Mouse (Mus musculus) liver, embryonic 14.5 days (tissue): ENCODE results near the gene Atp8a2. TPM values are rescaled to one million over a fixed set of nuclear protein-coding genes. Genes with fewer than 3 reads are reported as not detected.

Experiments used
- ATAC-seq: fragments of 200-750 bp; cut with Nextera tagmentation; 2 replicates; pipeline ENCODE4 v1.8.0; 2017; ENCODE audit warnings: moderate number of reproducible peaks, mild to moderate bottlenecking, moderate library complexity; ENCODE audit not compliant: insufficient read depth
- DNase-seq, 3 experiments: peaks; one replicate each; pipeline ENCODE4 v3.0.0-alpha.2; 2012 to 2013; ENCODE audit warnings: low read depth in 3 of 3, low spot score in 3 of 3
- H3K27ac ChIP-seq: fragments of 300-500 bp; sonication (generic); 2 replicates; pipeline ENCODE4 v1.5.1; 2014; ENCODE audit warnings: moderate library complexity, mild to moderate bottlenecking, control low read depth, inconsistent platforms
- H3K27me3 ChIP-seq: fragments of 300-500 bp; sonication (generic); 2 replicates; pipeline ENCODE4 v1.6.1; 2014; ENCODE audit warnings: mild to moderate bottlenecking, low read length, moderate library complexity; ENCODE audit not compliant: control insufficient read depth, insufficient read depth
- H3K36me3 ChIP-seq: fragments of 300-500 bp; sonication (generic); replicated peaks from 2 replicates; pipeline ENCODE4 v1.6.1; 2014; ENCODE audit warnings: low read depth; ENCODE audit not compliant: control insufficient read depth, insufficient read depth
- H3K4me1 ChIP-seq, 2 experiments: fragments of 200-500 bp in 1 of 2; fragments of 300-500 bp in 1 of 2; sonication (generic) in 1 of 2; replicated peaks; 2 replicates each; pipeline ENCODE4 v1.6.1; 2012 to 2014; ENCODE audit warnings: antibody characterized with exemption in 1 of 2, inconsistent platforms in 1 of 2, low read length in 1 of 2; ENCODE audit not compliant: control insufficient read depth in 2 of 2, insufficient read depth in 2 of 2
- H3K4me2 ChIP-seq: fragments of 300-500 bp; sonication (generic); 2 replicates; pipeline ENCODE4 v1.6.1; 2014; ENCODE audit warnings: low read depth, mild to moderate bottlenecking, control low read depth, moderate library complexity
- H3K4me3 ChIP-seq, 2 experiments: fragments of 200-500 bp in 1 of 2; fragments of 300-500 bp in 1 of 2; sonication (generic) in 1 of 2; 2 replicates each; pipeline ENCODE4 v1.5.1; 2012 to 2014; ENCODE audit warnings: low read depth in 2 of 2, low read length in 2 of 2, mild to moderate bottlenecking in 2 of 2, control low read depth in 1 of 2, inconsistent platforms in 1 of 2, moderate library complexity in 1 of 2; ENCODE audit not compliant: insufficient read depth in 1 of 2
- H3K9ac ChIP-seq: fragments of 300-500 bp; sonication (generic); replicated peaks from 2 replicates; pipeline ENCODE4 v1.6.1; 2014; ENCODE audit warnings: mild to moderate bottlenecking, control low read depth, moderate library complexity
- H3K9me3 ChIP-seq: fragments of 300-500 bp; sonication (generic); 2 replicates; pipeline ENCODE4 v1.6.1; 2016; ENCODE audit warnings: low read length, mixed read lengths; ENCODE audit not compliant: control insufficient read depth
- CTCF ChIP-seq: IDR thresholded peaks from 2 replicates; pipeline ENCODE4 v1.5.1; 2016; ENCODE audit warnings: antibody characterized with exemption, low read depth, control low read depth
- EP300 ChIP-seq: IDR thresholded peaks from 2 replicates; pipeline ENCODE4 v1.6.1; 2016; ENCODE audit warnings: antibody characterized with exemption, low read depth
- WGBS: fragments of 180-500 bp; shearing (Covaris S2); extraction: QIAGEN DNeasy Blood & Tissue Kit; methylation state at CpG from one replicate; pipeline ENCODE4 v1.1.7; 2014; ENCODE audit not compliant: insufficient replicate concordance; 5-methylcytosine and 5-hydroxymethylcytosine counted together
- polyA plus RNA-seq, 2 experiments: library from polyadenylated mRNA; depleted of rRNA in 1 of 2; stranded (reverse) in 1 of 2; unstranded in 1 of 2; fragments of >200 nt; fragmentation: Nextera tagmentation in 1 of 2; extraction: Ambion mirVana in 1 of 2; gene quantifications; 2 replicates each; pipeline versions ENCODE4 v1.2.1 to v1.2.3; 2012 to 2014

The Atp8a2 gene
- polyA plus RNA-seq, 2 experiments: 0.51 to 1.8 TPM

DNA sequence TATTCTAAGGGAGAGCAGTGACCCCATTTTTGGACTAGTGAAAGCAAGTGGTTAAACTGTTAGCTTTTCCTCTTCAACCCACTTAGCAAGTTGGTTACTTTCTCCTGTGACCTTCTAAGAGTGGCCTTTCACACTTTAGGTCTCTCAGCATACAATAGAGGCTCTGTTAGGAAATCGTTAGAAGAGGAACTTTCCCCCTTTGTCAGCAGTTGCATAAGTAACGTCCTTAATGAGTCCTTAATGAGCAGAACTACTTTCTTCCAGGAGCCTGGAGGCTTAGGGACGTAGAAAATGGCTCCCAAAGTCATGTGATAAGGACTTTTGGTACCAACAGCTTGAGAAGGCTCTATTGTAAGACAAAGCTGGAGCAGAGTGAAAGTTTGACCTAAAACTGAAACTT is 434.8 kb downstream of the Atp8a2 start:
- H3K4me3 ChIP-seq: no peak overlapping the region
- no peak for ATAC-seq
- no peaks in the 10 kb centered on the region for H3K9me3 ChIP-seq
- 21% methylated on average over 3 of the region's 3 CpGs for WGBS
- no peak overlapping the region for H3K27ac ChIP-seq
- no peaks in the 10 kb centered on the region for H3K27me3 ChIP-seq
- H3K36me3 ChIP-seq: no peaks in the 10 kb centered on the region
- H3K9ac ChIP-seq: no peak overlapping the region
- H3K4me2 ChIP-seq: no peak overlapping the region
- peaks cover 0 to 2% of the 10 kb centered on the region in 2 experiments; a peak in 1 of 4 replicates for H3K4me1 ChIP-seq
- DNase-seq: no peak
- TF ChIP-seq CTCF (no peak), EP300 (no peak)

DNA sequence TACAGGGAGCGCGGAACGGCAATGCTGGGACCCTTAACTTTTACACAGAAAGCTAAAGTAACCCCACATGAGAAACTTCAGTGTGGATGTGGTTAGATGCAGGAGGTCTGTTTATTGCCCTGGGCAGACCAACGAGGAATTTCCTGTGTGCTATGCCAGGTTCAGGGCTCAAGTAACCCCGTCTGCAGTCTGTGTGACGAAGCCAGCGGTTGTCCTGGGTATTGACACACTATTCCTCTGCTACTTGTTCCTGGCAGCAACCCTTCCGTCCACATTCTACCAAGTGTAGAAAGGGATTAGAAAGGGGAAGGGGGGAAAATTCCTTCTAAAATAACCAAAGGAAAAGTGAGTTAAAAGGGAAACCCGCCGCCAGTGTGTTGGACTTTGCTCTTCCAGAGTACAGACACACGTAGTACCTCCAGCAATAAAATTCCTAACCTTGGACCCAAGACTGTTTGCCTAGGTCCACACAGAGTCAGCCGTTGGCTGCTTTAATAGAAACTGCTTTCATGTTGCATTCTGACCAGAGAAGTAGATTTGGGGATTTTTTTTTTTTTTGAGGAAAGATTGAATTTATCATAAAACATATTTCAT is 437.0 kb downstream of the Atp8a2 start:
- Histone ChIP-seq H3K4me1 (peaks cover 0 to 2% of the 10 kb centered on the region in 2 experiments; a peak in 1 of 4 replicates), H3K9ac (no peak overlapping the region), H3K4me3 (no peak overlapping the region), H3K27ac (no peak overlapping the region), H3K9me3 (no peaks in the 10 kb centered on the region), H3K27me3 (no peaks in the 10 kb centered on the region), H3K4me2 (no peak overlapping the region), H3K36me3 (no peaks in the 10 kb centered on the region)
- no peak for ATAC-seq
- DNase-seq: no peak
- WGBS: 57% methylated on average over 12 of the region's 12 CpGs
- no peak for TF ChIP-seq CTCF
- TF ChIP-seq EP300: no peak

DNA sequence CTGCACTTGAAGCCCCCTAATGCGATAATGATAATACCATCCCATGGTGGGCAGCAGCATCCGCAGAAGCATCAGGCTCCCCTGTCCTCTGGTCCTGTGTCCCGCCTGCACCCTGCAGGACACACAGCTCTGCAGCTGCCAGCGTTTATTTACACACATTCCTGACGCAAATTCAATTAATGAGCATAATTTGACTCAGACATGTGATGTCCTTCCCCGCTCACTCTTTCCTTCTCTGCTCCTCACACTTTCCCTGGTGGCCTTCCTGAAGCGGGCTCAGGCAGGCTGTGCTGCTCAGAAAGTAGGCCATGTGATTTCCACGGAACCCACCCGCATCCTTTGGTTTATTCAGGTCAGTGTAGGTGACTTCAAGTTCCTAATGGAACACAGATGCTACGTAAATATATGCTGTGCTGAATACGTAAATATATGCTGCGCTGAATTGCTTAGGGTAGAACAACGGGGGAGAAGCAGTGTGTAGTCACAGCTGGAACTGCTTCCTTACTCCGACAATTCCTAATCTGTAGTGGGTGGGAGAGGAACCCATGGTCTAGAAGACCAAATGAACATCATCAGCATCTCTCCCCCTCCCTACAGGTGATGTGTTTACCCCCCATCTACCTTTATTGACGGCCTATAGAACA is 437.7 kb downstream of the Atp8a2 start:
- Histone ChIP-seq H3K4me2 (no peak overlapping the region), H3K4me3 (no peak overlapping the region), H3K4me1 (peaks cover 0 to 2% of the 10 kb centered on the region in 2 experiments; a peak in 1 of 4 replicates), H3K9me3 (no peaks in the 10 kb centered on the region), H3K27me3 (no peaks in the 10 kb centered on the region), H3K36me3 (no peaks in the 10 kb centered on the region), H3K9ac (no peak overlapping the region), H3K27ac (no peak overlapping the region)
- WGBS: 68% methylated on average over 15 of the region's 15 CpGs
- DNase-seq (no peak), ATAC-seq (no peak)
- TF ChIP-seq EP300 (no peak), CTCF (no peak)

DNA sequence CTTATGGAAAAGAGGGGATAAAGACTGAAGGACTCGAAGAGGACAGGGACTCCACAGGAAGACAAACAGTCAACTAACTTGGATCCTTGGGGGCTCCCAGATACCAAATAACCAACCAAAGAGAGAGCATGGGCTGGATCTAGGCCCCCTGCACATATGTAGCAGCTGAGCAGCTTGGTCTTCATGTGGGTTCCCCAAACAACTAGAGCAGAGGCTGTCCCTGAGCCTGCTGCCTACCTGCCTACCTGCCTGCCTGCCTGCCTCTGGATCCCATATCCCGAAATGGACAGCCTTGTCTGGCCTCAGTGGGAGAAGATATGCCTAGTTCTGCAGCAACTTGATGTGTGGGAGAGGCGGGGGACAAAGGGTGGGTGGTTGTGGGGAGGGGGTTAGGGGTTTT is 444.6 kb downstream of the Atp8a2 start:
- no peak for DNase-seq
- Histone ChIP-seq H3K9me3 (no peaks in the 10 kb centered on the region), H3K4me2 (no peak overlapping the region), H3K4me3 (no peak overlapping the region), H3K36me3 (no peaks in the 10 kb centered on the region), H3K4me1 (no peaks in the 10 kb centered on the region), H3K9ac (no peak overlapping the region), H3K27ac (no peak overlapping the region), H3K27me3 (no peaks in the 10 kb centered on the region)
- TF ChIP-seq CTCF: no peak
- TF ChIP-seq EP300: no peak
- WGBS: 39% methylated on average over 3 of the region's 3 CpGs
- ATAC-seq: no peak

DNA sequence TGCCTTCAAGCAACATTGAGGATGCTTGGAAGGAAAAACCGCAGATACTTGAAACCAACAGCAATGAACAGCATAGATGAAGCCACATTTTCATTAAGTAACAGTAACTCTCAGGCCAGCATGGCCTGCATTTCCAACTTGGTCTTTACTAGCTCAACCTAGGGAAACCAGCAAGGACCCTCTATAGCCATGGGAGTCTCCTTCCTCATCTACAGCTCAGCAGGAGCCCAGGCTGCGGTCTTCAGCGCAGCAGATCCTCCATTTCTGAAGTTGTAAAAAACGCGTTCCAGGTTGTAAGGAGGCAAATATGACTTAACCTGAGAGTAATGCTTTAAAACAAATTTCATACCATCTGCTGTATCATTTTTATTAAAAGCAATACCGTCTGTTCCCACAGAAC is 447.0 kb downstream of the Atp8a2 start:
- Histone ChIP-seq H3K4me2 (no peak overlapping the region), H3K9ac (no peak overlapping the region), H3K4me1 (no peaks in the 10 kb centered on the region), H3K9me3 (no peaks in the 10 kb centered on the region), H3K4me3 (no peak overlapping the region), H3K27ac (no peak overlapping the region), H3K36me3 (no peaks in the 10 kb centered on the region), H3K27me3 (no peaks in the 10 kb centered on the region)
- ATAC-seq (no peak), DNase-seq (no peak)
- 59% methylated on average over 6 of the region's 6 CpGs for WGBS
- TF ChIP-seq EP300 (no peak), CTCF (no peak)
